Mouse (Mus musculus) thymus, adult 18-20 months (tissue): ENCODE data around the gene Dynlrb1.
A peak's percentile ranks its signal among the peaks of the same experiment; 100 is the strongest.

Source experiments
- DNase-seq, 2 experiments: peaks; one replicate each; pipeline ENCODE4 v3.0.0; 2022; ENCODE audit warnings: mixed read lengths in 2 of 2

Dynlrb1 gene

GRCm38 (mm10) chr2:155236362-155236992 lies at the start of gene Dynlrb1:
Gene Dynlrb1, plus strand, starts transcription at chr2:155236533.
- peak; percentile 91 to 93 for DNase-seq

GRCm38 (mm10) chr2:155207419-155207818 lies 28.9 kb upstream of the Dynlrb1 start:
- DNase-seq, result no peak

- DNase-seq, result no peak
Measured at GRCm38 (mm10) chr2:155223145-155223544, 13.2 kb upstream of the Dynlrb1 start.

GRCm38 (mm10) chr2:155224721-155225120 lies 11.6 kb upstream of the Dynlrb1 start:
- no peak for DNase-seq

GRCm38 (mm10) chr2:155235746-155236361 lies 479 bp upstream of the Dynlrb1 start:
- DNase-seq, result no peak

GRCm38 (mm10) chr2:155237276-155237675 lies 943 bp downstream of the Dynlrb1 start:
- DNase-seq, result no peak

GRCm38 (mm10) chr2:155240915-155241314 lies 4.6 kb downstream of the Dynlrb1 start:
- peak; percentile 19 to 24 for DNase-seq

GRCm38 (mm10) chr2:155242296-155242855 lies 6.0 kb downstream of the Dynlrb1 start:
- DNase-seq, result no peak

- no peak for DNase-seq
Measured at GRCm38 (mm10) chr2:155246231-155246630, 9.9 kb downstream of the Dynlrb1 start.

GRCm38 (mm10) chr2:155248206-155248605 lies 11.9 kb downstream of the Dynlrb1 start:
- DNase-seq, result no peak

- DNase-seq, result no peak
Measured at GRCm38 (mm10) chr2:155248718-155249117, 12.4 kb downstream of the Dynlrb1 start.

- DNase-seq, result no peak
Measured at GRCm38 (mm10) chr2:155249588-155249987, 13.3 kb downstream of the Dynlrb1 start.

- no peak for DNase-seq
Measured at GRCm38 (mm10) chr2:155265526-155265925, 29.2 kb downstream of the Dynlrb1 start.

GRCm38 (mm10) chr2:155266896-155267295 lies 30.6 kb downstream of the Dynlrb1 start:
- no peak for DNase-seq

- DNase-seq, result no peak
Measured at GRCm38 (mm10) chr2:155271957-155272356, 35.6 kb downstream of the Dynlrb1 start.

- no peak for DNase-seq
Measured at GRCm38 (mm10) chr2:155272396-155273170, 36.2 kb downstream of the Dynlrb1 start.

GRCm38 (mm10) chr2:155273603-155274002 lies 37.3 kb downstream of the Dynlrb1 start:
- DNase-seq, result no peak

GRCm38 (mm10) chr2:155276195-155276594 lies 39.9 kb downstream of the Dynlrb1 start, which contains the start of gene Map1lc3a:
Gene Map1lc3a, plus strand, starts transcription at chr2:155276297.
- peak; percentile 89 to 91 for DNase-seq

- peak; percentile 56 to 72 for DNase-seq
Measured at GRCm38 (mm10) chr2:155276621-155277175, 40.4 kb downstream of the Dynlrb1 start.

GRCm38 (mm10) chr2:155277721-155278120 lies 41.4 kb downstream of the Dynlrb1 start:
- no peak for DNase-seq

GRCm38 (mm10) chr2:155278361-155278760 lies 42.0 kb downstream of the Dynlrb1 start:
- DNase-seq, result peak in 1 of 2 experiments; percentile 4

GRCm38 (mm10) chr2:155279163-155279562 lies 42.8 kb downstream of the Dynlrb1 start:
- DNase-seq, result no peak

- DNase-seq, result no peak
Measured at GRCm38 (mm10) chr2:155280116-155280515, 43.8 kb downstream of the Dynlrb1 start.
